Mouse (Mus musculus): ENCODE measurements around the gene Nudt15.
"Not testable (repeated sequence)": the region's sequence is repeated elsewhere in the genome, so short reads cannot be mapped to it uniquely, and the experiment has no call there.

Gene Nudt15

GRCm38 (mm10) chr14:73548051-73548450 lies at the start of gene Nudt15:
TSS of gene Nudt15 (minus strand) at chr14:73548242.
- no peak for ATAC-seq (ENCODE audit: insufficient number of reproducible peaks, low FRiP score, low TSS enrichment)

- ATAC-seq (ENCODE audit: insufficient number of reproducible peaks, low FRiP score, low TSS enrichment), result no peak
Measured at GRCm38 (mm10) chr14:73592166-73592565, 44.1 kb upstream of the Nudt15 start.

GRCm38 (mm10) chr14:73588080-73588479 lies 40.0 kb upstream of the Nudt15 start:
- no peak for ATAC-seq (ENCODE audit: insufficient number of reproducible peaks, low FRiP score, low TSS enrichment)

GRCm38 (mm10) chr14:73576336-73576735 lies 28.3 kb upstream of the Nudt15 start:
- ATAC-seq (ENCODE audit: insufficient number of reproducible peaks, low FRiP score, low TSS enrichment), result no peak

GRCm38 (mm10) chr14:73574053-73574452 lies 26.0 kb upstream of the Nudt15 start:
- no peak for ATAC-seq (ENCODE audit: insufficient number of reproducible peaks, low FRiP score, low TSS enrichment)

- no peak for ATAC-seq (ENCODE audit: insufficient number of reproducible peaks, low FRiP score, low TSS enrichment)
Measured at GRCm38 (mm10) chr14:73571143-73571542, 23.1 kb upstream of the Nudt15 start.

GRCm38 (mm10) chr14:73569831-73570230 lies 21.8 kb upstream of the Nudt15 start:
- ATAC-seq (ENCODE audit: insufficient number of reproducible peaks, low FRiP score, low TSS enrichment), result not testable (repeated sequence)

GRCm38 (mm10) chr14:73553122-73553696 lies 5.2 kb upstream of the Nudt15 start:
- no peak for ATAC-seq (ENCODE audit: insufficient number of reproducible peaks, low FRiP score, low TSS enrichment)

- ATAC-seq (ENCODE audit: insufficient number of reproducible peaks, low FRiP score, low TSS enrichment), result peak; percentile 96
Measured at GRCm38 (mm10) chr14:73552341-73553121, 4.5 kb upstream of the Nudt15 start.

GRCm38 (mm10) chr14:73551164-73551563 lies 3.1 kb upstream of the Nudt15 start:
- no peak for ATAC-seq (ENCODE audit: insufficient number of reproducible peaks, low FRiP score, low TSS enrichment)

- no peak for ATAC-seq (ENCODE audit: insufficient number of reproducible peaks, low FRiP score, low TSS enrichment)
Measured at GRCm38 (mm10) chr14:73550732-73551131, 2.7 kb upstream of the Nudt15 start.

- no peak for ATAC-seq (ENCODE audit: insufficient number of reproducible peaks, low FRiP score, low TSS enrichment)
Measured at GRCm38 (mm10) chr14:73550291-73550690, 2.2 kb upstream of the Nudt15 start.

GRCm38 (mm10) chr14:73547034-73547433 lies 1.0 kb downstream of the Nudt15 start:
- no peak for ATAC-seq (ENCODE audit: insufficient number of reproducible peaks, low FRiP score, low TSS enrichment)

GRCm38 (mm10) chr14:73543781-73544180 lies 4.3 kb downstream of the Nudt15 start:
- no peak for ATAC-seq (ENCODE audit: insufficient number of reproducible peaks, low FRiP score, low TSS enrichment)

- ATAC-seq (ENCODE audit: insufficient number of reproducible peaks, low FRiP score, low TSS enrichment), result no peak
Measured at GRCm38 (mm10) chr14:73535641-73536040, 12.4 kb downstream of the Nudt15 start.

GRCm38 (mm10) chr14:73533755-73534465 lies 14.1 kb downstream of the Nudt15 start:
- no peak for ATAC-seq (ENCODE audit: insufficient number of reproducible peaks, low FRiP score, low TSS enrichment)

- ATAC-seq (ENCODE audit: insufficient number of reproducible peaks, low FRiP score, low TSS enrichment), result not testable (repeated sequence)
Measured at GRCm38 (mm10) chr14:73528661-73529060, 19.4 kb downstream of the Nudt15 start.

GRCm38 (mm10) chr14:73524766-73525448 lies 23.1 kb downstream of the Nudt15 start, which contains the start of gene Sucla2:
TSS of gene Sucla2 (plus strand) at chr14:73525319.
- peak; percentile 98 for ATAC-seq (ENCODE audit: insufficient number of reproducible peaks, low FRiP score, low TSS enrichment)

- no peak for ATAC-seq (ENCODE audit: insufficient number of reproducible peaks, low FRiP score, low TSS enrichment)
Measured at GRCm38 (mm10) chr14:73524136-73524535, 23.9 kb downstream of the Nudt15 start.

GRCm38 (mm10) chr14:73509765-73510423 lies 38.1 kb downstream of the Nudt15 start, which contains the start of gene Med4:
TSS of gene Med4 (plus strand) at chr14:73510025.
- peak; percentile 93 for ATAC-seq (ENCODE audit: insufficient number of reproducible peaks, low FRiP score, low TSS enrichment)
